Mouse (Mus musculus): ENCODE results near the gene Pclaf. TPM values are rescaled to one million over a fixed set of nuclear protein-coding genes. Genes with fewer than 3 reads are reported as not detected.

Pclaf gene
- polyA plus RNA-seq (2012; rRNA removed): 2.4 and 4.8 TPM in 2 replicates

DNA sequence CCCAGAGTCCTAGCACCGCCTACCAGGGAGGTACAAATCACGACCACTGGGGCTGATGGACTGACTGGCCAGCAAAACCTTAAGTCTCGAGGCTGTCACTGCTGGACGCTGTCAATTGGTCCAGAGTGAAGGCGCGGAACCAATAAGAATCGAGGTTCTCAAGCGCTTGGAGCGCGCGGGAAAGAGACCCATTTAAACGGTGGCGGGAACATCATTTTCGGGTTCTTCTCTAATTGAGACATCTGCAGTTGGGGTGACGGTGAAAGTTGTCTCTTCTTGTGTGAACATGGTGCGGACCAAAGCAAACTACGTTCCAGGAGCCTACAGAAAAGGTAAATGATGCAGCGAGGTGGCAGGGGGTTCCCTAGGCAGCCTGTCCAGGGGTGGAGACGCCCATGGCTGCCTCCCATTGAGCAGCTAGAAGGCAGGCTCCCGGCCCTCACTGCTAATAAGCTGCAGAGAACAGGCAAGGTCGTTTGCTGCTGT lies at the start of gene Pclaf:
Gene Pclaf (plus strand): TSS at position 95 of the 486 bp plus-strand sequence.
- Histone ChIP-seq H3K4me3 (ENCODE audit: extremely low read depth, insufficient read depth, insufficient read length) (peak within 1 kb of the TSS; percentile 56), H3K36me3 (ENCODE audit: control insufficient read depth, insufficient read depth, low read length) (no peaks in the 10 kb centered on the region), H3K4me1 (ENCODE audit: control insufficient read depth, insufficient read depth, insufficient read length) (peaks cover 6% of the 10 kb centered on the region; the same call in 1 of the 2 replicates), H3K27me3 (ENCODE audit: control insufficient read depth, insufficient read depth, low read length) (no peaks in the 10 kb centered on the region), H3K27ac (ENCODE audit: insufficient read depth, low read length) (no peak within 1 kb of the TSS)
- under 1% methylated on average over 21 of the region's 21 CpGs for WGBS
- peak; percentile 52 to 55 for DNase-seq (ENCODE audit: low read depth in 1 of 2, low spot score in 2 of 2)
- TF ChIP-seq CTCF (IDR thresholded peaks at IDR 0.05; ENCODE audit: extremely low read depth, insufficient read depth, insufficient read length, insufficient replicate concordance): no peak
- no peak for TF ChIP-seq POLR2A (IDR thresholded peaks at IDR 0.05; ENCODE audit: low read depth, low read length)

GRCm38 (mm10) chr9:65844421-65845165 lies 45.4 kb upstream of the Pclaf start:
- Histone ChIP-seq H3K4me3 (ENCODE audit: extremely low read depth, insufficient read depth, insufficient read length) (no peak overlapping the region), H3K27ac (ENCODE audit: insufficient read depth, low read length) (peak overlapping the region; percentile 16; the same call in 1 of the 2 replicates), H3K36me3 (ENCODE audit: control insufficient read depth, insufficient read depth, low read length) (peaks cover 4% of the 10 kb centered on the region), H3K4me1 (ENCODE audit: control insufficient read depth, insufficient read depth, insufficient read length) (no peaks in the 10 kb centered on the region), H3K27me3 (ENCODE audit: control insufficient read depth, insufficient read depth, low read length) (no peaks in the 10 kb centered on the region)
- TF ChIP-seq CTCF (IDR thresholded peaks at IDR 0.05; ENCODE audit: extremely low read depth, insufficient read depth, insufficient read length, insufficient replicate concordance) (no peak), POLR2A (IDR thresholded peaks at IDR 0.05; ENCODE audit: low read depth, low read length) (no peak)
- WGBS: 58% methylated on average over 7 of the region's 7 CpGs
- no peak for DNase-seq (ENCODE audit: low read depth in 1 of 2, low spot score in 2 of 2)

DNA sequence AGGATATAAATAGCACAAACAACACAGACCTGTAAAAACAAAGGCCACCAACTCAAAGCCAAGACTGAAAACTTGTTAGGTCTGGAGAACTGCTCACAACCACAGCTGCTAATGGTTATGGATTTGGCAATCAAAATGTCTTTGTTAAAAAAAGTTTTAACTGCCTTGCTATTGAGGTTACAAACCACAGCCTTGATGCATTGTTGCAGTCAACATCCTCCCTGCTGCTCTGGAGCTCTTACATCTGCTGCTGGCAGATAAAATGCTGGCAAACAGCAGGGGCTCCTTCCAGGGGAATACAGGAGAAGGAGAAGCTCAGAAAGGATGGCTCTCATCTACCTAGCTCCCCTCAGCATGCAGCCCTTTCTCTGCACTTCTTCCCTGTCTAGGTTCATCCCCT lies 41.9 kb upstream of the Pclaf start:
- H3K4me1 ChIP-seq (ENCODE audit: control insufficient read depth, insufficient read depth, insufficient read length): no peaks in the 10 kb centered on the region
- H3K27me3 ChIP-seq (ENCODE audit: control insufficient read depth, insufficient read depth, low read length): no peaks in the 10 kb centered on the region
- H3K27ac ChIP-seq (ENCODE audit: insufficient read depth, low read length): no peak overlapping the region
- DNase-seq (ENCODE audit: low read depth in 1 of 2, low spot score in 2 of 2): no peak
- no peak overlapping the region for H3K4me3 ChIP-seq (ENCODE audit: extremely low read depth, insufficient read depth, insufficient read length)
- peaks cover 18% of the 10 kb centered on the region for H3K36me3 ChIP-seq (ENCODE audit: control insufficient read depth, insufficient read depth, low read length)
- TF ChIP-seq CTCF (IDR thresholded peaks at IDR 0.05; ENCODE audit: extremely low read depth, insufficient read depth, insufficient read length, insufficient replicate concordance): no peak
- no peak for TF ChIP-seq POLR2A (IDR thresholded peaks at IDR 0.05; ENCODE audit: low read depth, low read length)

DNA sequence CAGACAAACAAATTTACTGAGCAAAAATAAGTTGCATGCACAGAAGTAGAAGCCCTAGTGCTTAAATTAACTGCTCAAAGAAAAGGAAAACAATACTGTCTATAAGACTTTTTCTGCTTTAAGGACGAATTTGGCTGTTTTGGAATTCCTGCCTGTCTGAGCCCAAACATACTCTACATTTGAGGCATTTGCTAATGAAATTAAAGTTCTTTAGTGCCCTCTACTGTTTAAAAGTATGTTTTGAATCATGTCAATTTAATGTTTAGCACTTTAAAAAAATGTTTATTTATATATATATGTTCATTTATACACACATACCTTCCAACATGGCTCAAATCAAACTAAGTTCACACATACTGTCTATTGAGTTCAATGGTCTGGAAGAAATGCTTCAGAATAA lies 39.8 kb upstream of the Pclaf start:
- DNase-seq (ENCODE audit: low read depth in 1 of 2, low spot score in 2 of 2): no peak
- WGBS: 38% methylated on average over 1 of the region's 1 CpGs
- Histone ChIP-seq H3K4me1 (ENCODE audit: control insufficient read depth, insufficient read depth, insufficient read length) (no peaks in the 10 kb centered on the region), H3K27ac (ENCODE audit: insufficient read depth, low read length) (no peak overlapping the region), H3K27me3 (ENCODE audit: control insufficient read depth, insufficient read depth, low read length) (no peaks in the 10 kb centered on the region), H3K36me3 (ENCODE audit: control insufficient read depth, insufficient read depth, low read length) (peaks cover 23% of the 10 kb centered on the region), H3K4me3 (ENCODE audit: extremely low read depth, insufficient read depth, insufficient read length) (no peak overlapping the region)
- TF ChIP-seq POLR2A (IDR thresholded peaks at IDR 0.05; ENCODE audit: low read depth, low read length): no peak
- no peak for TF ChIP-seq CTCF (IDR thresholded peaks at IDR 0.05; ENCODE audit: extremely low read depth, insufficient read depth, insufficient read length, insufficient replicate concordance)

GRCm38 (mm10) chr9:65859656-65860055 lies 30.4 kb upstream of the Pclaf start:
- no peak overlapping the region for H3K4me3 ChIP-seq (ENCODE audit: extremely low read depth, insufficient read depth, insufficient read length)
- H3K27ac ChIP-seq (ENCODE audit: insufficient read depth, low read length): no peak overlapping the region
- H3K36me3 ChIP-seq (ENCODE audit: control insufficient read depth, insufficient read depth, low read length): peaks cover 23% of the 10 kb centered on the region
- H3K27me3 ChIP-seq (ENCODE audit: control insufficient read depth, insufficient read depth, low read length): no peaks in the 10 kb centered on the region
- TF ChIP-seq CTCF (IDR thresholded peaks at IDR 0.05; ENCODE audit: extremely low read depth, insufficient read depth, insufficient read length, insufficient replicate concordance) (no peak), POLR2A (IDR thresholded peaks at IDR 0.05; ENCODE audit: low read depth, low read length) (no peak)
- DNase-seq (ENCODE audit: low read depth in 1 of 2, low spot score in 2 of 2): no peak
- H3K4me1 ChIP-seq (ENCODE audit: control insufficient read depth, insufficient read depth, insufficient read length): no peaks in the 10 kb centered on the region
- WGBS: 74% methylated on average over 1 of the region's 1 CpGs

DNA sequence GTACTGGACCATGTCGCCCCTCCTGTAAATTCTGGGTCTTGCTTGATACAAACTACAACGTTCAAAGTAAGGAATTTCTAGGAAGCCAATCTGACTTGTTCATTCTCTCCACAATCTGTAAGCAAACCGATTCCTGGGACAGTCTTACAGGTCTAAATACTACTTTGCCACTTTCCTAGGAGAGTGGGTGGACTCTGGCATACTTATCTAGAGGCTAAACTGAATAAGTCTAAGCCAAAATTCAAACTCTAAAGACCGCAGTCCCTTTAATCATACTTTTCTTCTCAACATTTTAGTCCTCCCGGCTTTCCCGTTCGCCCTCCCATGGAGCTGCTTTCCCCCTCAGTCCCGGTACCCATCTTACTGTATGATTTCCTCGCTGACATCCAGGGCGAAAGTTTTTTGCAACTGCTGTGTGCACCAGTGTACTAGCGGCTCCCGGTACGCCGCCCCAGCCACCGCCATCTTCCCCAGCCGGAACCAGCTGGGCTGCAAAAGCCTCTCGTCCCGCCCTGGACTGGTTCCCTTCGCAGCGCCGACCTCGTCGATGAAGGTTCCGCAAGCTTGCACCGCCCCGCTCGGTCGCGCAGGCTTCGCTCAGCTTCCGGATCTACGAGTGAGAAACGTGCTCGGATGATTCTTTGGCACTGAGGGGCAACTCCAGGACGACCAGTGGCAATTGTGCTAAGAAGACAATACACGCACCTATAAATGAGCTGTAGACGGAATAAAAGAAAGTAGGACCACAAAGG lies 5.3 kb upstream of the Pclaf start:
- TF ChIP-seq POLR2A (IDR thresholded peaks at IDR 0.05; ENCODE audit: low read depth, low read length): peak; percentile 59
- TF ChIP-seq CTCF (IDR thresholded peaks at IDR 0.05; ENCODE audit: extremely low read depth, insufficient read depth, insufficient read length, insufficient replicate concordance): no peak
- Histone ChIP-seq H3K27me3 (ENCODE audit: control insufficient read depth, insufficient read depth, low read length) (no peaks in the 10 kb centered on the region), H3K27ac (ENCODE audit: insufficient read depth, low read length) (peak overlapping the region; percentile 68), H3K4me1 (ENCODE audit: control insufficient read depth, insufficient read depth, insufficient read length) (no peaks in the 10 kb centered on the region), H3K36me3 (ENCODE audit: control insufficient read depth, insufficient read depth, low read length) (0 out of 2 replicates have a peak, but pooled peaks cover 1% of the 10 kb centered on the region), H3K4me3 (ENCODE audit: extremely low read depth, insufficient read depth, insufficient read length) (peak overlapping the region; percentile 80)
- peak; percentile 67 to 88 for DNase-seq (ENCODE audit: low read depth in 1 of 2, low spot score in 2 of 2)
- under 1% methylated on average over 37 of the region's 37 CpGs for WGBS
